In the genomic region with DNA sequence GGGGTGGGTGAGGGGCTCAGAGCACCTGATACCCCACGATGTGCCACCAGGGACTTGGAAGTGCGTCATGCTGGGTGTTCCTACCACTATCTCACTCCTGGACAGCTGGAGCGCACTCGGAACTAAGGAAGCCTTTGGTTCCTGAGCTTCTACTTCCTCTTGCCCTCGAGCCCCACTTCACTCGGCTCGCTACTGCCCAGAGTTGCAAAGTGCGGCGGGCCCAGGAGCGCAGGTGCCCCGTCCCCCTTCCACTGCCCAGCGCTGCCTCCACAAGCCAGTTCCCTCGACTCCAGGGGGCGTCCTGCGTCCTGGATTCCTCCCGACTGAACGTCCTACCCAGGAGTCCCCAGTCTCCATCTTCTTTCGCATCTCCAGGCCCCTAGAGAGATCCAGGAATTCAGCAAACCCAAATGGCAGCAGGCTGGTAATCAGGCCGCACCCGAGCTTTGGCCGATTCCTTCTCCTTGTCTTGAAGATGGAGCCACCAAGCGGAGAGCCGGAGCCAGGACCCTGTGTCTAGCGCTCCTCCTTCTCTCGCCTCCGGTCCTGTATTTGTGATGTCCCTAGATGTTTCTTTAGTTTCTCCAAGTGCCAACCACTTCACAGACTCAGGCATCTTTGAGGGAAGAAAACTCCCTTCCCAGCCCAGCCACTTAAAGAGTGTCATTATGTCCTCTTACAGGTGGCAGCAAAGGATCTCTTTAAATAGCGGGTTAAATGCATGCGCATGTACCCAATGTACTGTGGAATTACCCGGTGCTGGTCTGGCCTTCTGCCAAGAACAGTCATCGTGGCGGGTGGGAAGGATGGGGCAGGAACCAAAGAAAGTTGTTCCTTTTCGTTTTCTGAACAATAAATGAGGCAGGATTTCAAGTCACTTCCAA, we compare ENCODE assay signal across 8 mouse cellular contexts. TPM values are rescaled to one million over a fixed set of nuclear protein-coding genes. Genes with fewer than 3 reads are reported as not detected.
DNase-seq lines count a peak whose midpoint lies in the region; ATAC-seq and TF ChIP-seq lines count a peak whose summit lies in the region.

No protein-coding gene starts in this region.

- peak overlapping the region; percentile 81 for H3K27ac ChIP-seq in forebrain, embryonic 11.5 days (ENCODE audit: low read depth, low read length)
- H3K27ac ChIP-seq in lung, embryonic 14.5 days (ENCODE audit: low read depth), result peak overlapping the region; percentile 95

- no peaks in the 10 kb centered on the region for H3K27me3 ChIP-seq in forebrain, embryonic 11.5 days (ENCODE audit: control insufficient read depth, insufficient read depth, low read length)
- no peaks in the 10 kb centered on the region for H3K27me3 ChIP-seq in lung, embryonic 14.5 days (ENCODE audit: insufficient read depth, low read length)

- intact Hi-C loops in heart, postnatal 14 days (cut with DNase I), result no loop called here

- 3% methylated on average over 32 of the region's 32 CpGs for WGBS in forebrain, embryonic 11.5 days
- 2% methylated on average over 32 of the region's 32 CpGs for whole genome bisulfite sequencing in lung, embryonic 14.5 days

- peak overlapping the region; percentile 97 for H3K4me2 ChIP-seq in forebrain, embryonic 11.5 days (ENCODE audit: low read depth, low read length, severe bottlenecking)
- peak overlapping the region; percentile 98 for H3K4me2 ChIP-seq in lung, embryonic 14.5 days

- no peaks in the 10 kb centered on the region; the same call in 1 of the 2 replicates for H3K4me1 ChIP-seq in forebrain, embryonic 11.5 days (replicated peaks; ENCODE audit: control insufficient read depth, insufficient read depth, low read length)
- 0 out of 2 replicates have a peak, but pooled peaks cover 4% of the 10 kb centered on the region for H3K4me1 ChIP-seq in lung, embryonic 14.5 days (ENCODE audit: insufficient read depth)

- TF ChIP-seq CTCF in lung, embryonic 14.5 days (IDR thresholded peaks at IDR 0.05; ENCODE audit: low read depth), result peak; percentile 73

- peak overlapping the region; percentile 96 for H3K9ac ChIP-seq in forebrain, embryonic 11.5 days (ENCODE audit: low read length)
- peak overlapping the region; percentile 94 for H3K9ac ChIP-seq in lung, embryonic 14.5 days

- no peaks in the 10 kb centered on the region for H3K9me3 ChIP-seq in forebrain, embryonic 11.5 days (ENCODE audit: control insufficient read depth, low read length)
- no peaks in the 10 kb centered on the region for H3K9me3 ChIP-seq in lung, embryonic 14.5 days (ENCODE audit: low read depth, low read length)

- DNase-seq in ES-CJ7 (ENCODE audit: low read depth, low spot score), result peak; percentile 64
- DNase-seq in c-Kit-positive CD71-negative TER-119-negative erythroid progenitor cells, embryonic 14.5 days (ENCODE audit: low read depth), result peak; percentile 43
- peak; percentile 87 for DNase-seq in forebrain, embryonic 11.5 days (ENCODE audit: low spot score)
- peak; percentile 50 to 64 for DNase-seq in heart, postnatal 14 days
- DNase-seq in layer of hippocampus, adult 18-20 months (ENCODE audit: low spot score in 2 of 2), result peak; percentile 25 to 70
- DNase-seq in lung, embryonic 14.5 days, result peak; percentile 83
- peak; percentile 45 to 49 for DNase-seq in thymus, postnatal 10 days (ENCODE audit: low spot score in 2 of 2)

- ATAC-seq in forebrain, embryonic 11.5 days (replicated peaks; ENCODE audit: low FRiP score), result peak; percentile 51
- ATAC-seq in lung, embryonic 14.5 days (ENCODE audit: insufficient read depth), result peak; percentile 60
- ATAC-seq in neutrophil, adult 5-6 weeks (ENCODE audit: extremely low read depth, insufficient number of reproducible peaks, low FRiP score, poor library complexity, severe bottlenecking), result peak; percentile 37; the same call in 1 of the 2 replicates

- no peaks in the 10 kb centered on the region for H3K36me3 ChIP-seq in forebrain, embryonic 11.5 days (ENCODE audit: control insufficient read depth, insufficient read depth, low read length)
- no peaks in the 10 kb centered on the region for H3K36me3 ChIP-seq in lung, embryonic 14.5 days (ENCODE audit: insufficient read depth)

- peak overlapping the region; percentile 82 for H3K4me3 ChIP-seq in forebrain, embryonic 11.5 days (ENCODE audit: low read depth, low read length)
- peak overlapping the region; percentile 85 for H3K4me3 ChIP-seq in lung, embryonic 14.5 days (ENCODE audit: low read depth, low read length)

RNA-seq across cellular contexts. Expression of gene Setd7, which starts 0.7 kb away (rescaled TPM):
- polyA plus RNA-seq in forebrain, embryonic 11.5 days (2014; fragmentation: Nextera tagmentation; extraction: Ambion mirVana), result 4.3 and 4.6 TPM in 2 replicates
- 10 to 100 TPM; 56.2 to 56.7 TPM for total RNA-seq in heart, postnatal 14 days (2021)
- 100 to 1,000 TPM; 143 to 153 TPM for total RNA-seq in layer of hippocampus, adult 18-20 months (2021)
- polyA plus RNA-seq in lung, embryonic 14.5 days (2014; fragmentation: Nextera tagmentation; extraction: Ambion mirVana), result 4.3 and 4.5 TPM in 2 replicates
- 52.6 and 54.0 TPM in 2 replicates for total RNA-seq in neutrophil, adult 5-6 weeks (2017)

Comparison
In these comparisons a context has a peak if more than half of its experiments do, and no peak if none do; other contexts are left out.
1. Peak in every context shown above with its lines: DNase-seq, ATAC-seq, H3K4me3 ChIP-seq and H3K27ac ChIP-seq.